In the genomic region with DNA sequence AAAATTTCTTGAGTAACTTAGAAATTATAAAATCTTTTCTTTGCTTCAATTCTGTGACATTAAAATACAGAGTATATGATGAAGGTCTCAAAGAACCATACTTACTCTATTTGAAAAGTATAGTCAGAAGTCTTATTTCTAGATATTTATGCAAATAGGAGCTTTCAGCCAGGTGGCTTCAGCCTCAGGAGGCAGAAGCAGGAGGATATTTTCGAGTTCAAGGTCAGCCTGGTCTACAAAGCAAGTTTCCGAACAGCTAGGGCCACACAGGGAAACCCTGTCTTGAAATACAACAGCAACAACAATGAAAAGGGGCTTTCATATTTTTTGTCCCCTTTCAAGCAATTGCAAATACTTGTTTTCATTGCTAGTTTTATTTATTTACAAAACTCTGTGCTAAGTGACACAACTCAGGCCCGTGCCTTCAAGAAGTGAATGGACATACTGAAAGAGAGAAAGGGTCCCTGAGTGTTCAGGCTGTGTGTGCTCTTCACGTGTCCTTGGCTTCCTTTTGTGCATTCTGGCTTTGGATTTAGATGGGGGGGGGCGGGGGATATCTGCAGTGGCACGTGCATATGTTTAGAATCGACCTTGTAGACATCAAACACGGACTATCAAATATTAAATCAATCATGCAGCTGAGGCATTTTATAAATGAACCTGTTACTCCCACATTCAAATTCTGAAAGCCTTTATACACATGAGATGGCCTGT, we compare ENCODE assay signal across 22 mouse cellular contexts. TPM values are rescaled to one million over a fixed set of nuclear protein-coding genes. Genes with fewer than 3 reads are reported as not detected.
A peak's percentile ranks its signal among the peaks of the same experiment; 100 is the strongest.
DNase-seq lines count a peak whose midpoint lies in the region; ATAC-seq and TF ChIP-seq lines count a peak whose summit lies in the region.
"Had no signal": no experiment of that assay in that cellular context is flagged by ENCODE, and none has a peak within 500 bp of the region (broad histone marks: within the 10 kb centered on the region; RNA-seq: fewer than 3 reads in every experiment).

No protein-coding gene starts in this region.

- no peak for TF ChIP-seq RAD21 in MEL (IDR thresholded peaks at IDR 0.05; ENCODE audit: low read depth, low read length)

- DNase-seq in liver, embryonic 13.5 days = no peak
- DNase-seq in liver = no peak
- DNase-seq in A20 (ENCODE audit: low read depth, low spot score) = peak; percentile 38
- DNase-seq in MEL (ENCODE audit: low read depth, low spot score) = no peak
- no peak for DNase-seq in Muller cell, postnatal 12 days (ENCODE audit: inconsistent ontology term)
- no peak for DNase-seq in urinary bladder, adult 2 months (ENCODE audit: low spot score)
- DNase-seq: adrenal gland, adult 2 months; adrenal gland, postnatal 14 days; cerebellum, adult 11 months; cerebellum, adult 2 months; cerebellum, adult 9-11 months; cerebellum, postnatal 25 days; gastrocnemius, postnatal 25 days; heart, postnatal 36 days had no signal

- H3K36me3 ChIP-seq in liver, embryonic 13.5 days = no peaks in the 10 kb centered on the region
- peaks cover 0 to 5% of the 10 kb centered on the region in 2 experiments; a peak in 1 of 4 replicates for H3K36me3 ChIP-seq in MEL (ENCODE audit: control insufficient read depth in 1 of 2, insufficient read depth in 2 of 2, low read length in 2 of 2)
- H3K36me3 ChIP-seq: embryonic facial prominence, embryonic 10.5 days; embryonic facial prominence, embryonic 13.5 days; forebrain, embryonic 12.5 days; forebrain, embryonic 15.5 days; hindbrain, embryonic 10.5 days; hindbrain, embryonic 13.5 days; intestine, embryonic 15.5 days had no signal

- peaks cover 35% of the 10 kb centered on the region for H3K4me1 ChIP-seq in liver, embryonic 13.5 days (replicated peaks)
- peaks cover 2 to 9% of the 10 kb centered on the region in 2 experiments; a peak in 2 of 4 replicates for H3K4me1 ChIP-seq in MEL (ENCODE audit: control insufficient read depth in 1 of 2, insufficient read depth in 2 of 2, low read length in 2 of 2)

- no peak for TF ChIP-seq POLR2A in MEL (IDR thresholded peaks at IDR 0.05; ENCODE audit: control insufficient read depth in 1 of 2, insufficient read depth in 1 of 2, low read depth in 1 of 2, low read length in 2 of 2, poor library complexity in 1 of 2)

- H3K27me3 ChIP-seq in liver, embryonic 13.5 days = 0 out of 2 replicates have a peak, but pooled peaks cover 3% of the 10 kb centered on the region
- H3K27me3 ChIP-seq in MEL (ENCODE audit: control insufficient read depth in 1 of 2, insufficient read depth in 2 of 2, low read length in 2 of 2) = no peaks in the 10 kb centered on the region
- H3K27me3 ChIP-seq: forebrain, embryonic 15.5 days; intestine, embryonic 15.5 days had no signal

- ATAC-seq in liver, embryonic 13.5 days (ENCODE audit: low read depth) = no peak
- ATAC-seq: forebrain, embryonic 15.5 days; Patski had no signal

- no peaks in the 10 kb centered on the region; the same call in 1 of the 2 replicates for H3K79me2 ChIP-seq in MEL (ENCODE audit: control insufficient read depth, insufficient read depth, low read length, poor library complexity)

- H3K27ac ChIP-seq in liver, embryonic 13.5 days = no peak overlapping the region
- no peak overlapping the region for H3K27ac ChIP-seq in MEL (ENCODE audit: control insufficient read depth, low read depth, low read length)
- H3K27ac ChIP-seq: embryonic facial prominence, embryonic 10.5 days; embryonic facial prominence, embryonic 13.5 days; forebrain, embryonic 12.5 days; hindbrain, embryonic 10.5 days; hindbrain, embryonic 13.5 days; intestine, embryonic 15.5 days had no signal

- peak overlapping the region; percentile 79; the same call in 1 of the 2 replicates for H3K4me2 ChIP-seq in liver, embryonic 13.5 days

- TF ChIP-seq EP300 in MEL (IDR thresholded peaks at IDR 0.05; ENCODE audit: low read depth in 1 of 2, low read length in 2 of 2) = no peak

- H3K9ac ChIP-seq in liver, embryonic 13.5 days = no peak overlapping the region
- H3K9ac ChIP-seq in MEL (ENCODE audit: control insufficient read depth, low read depth, low read length, poor library complexity, severe bottlenecking) = peak overlapping the region; percentile 24; the same call in 1 of the 2 replicates
- H3K9ac ChIP-seq: embryonic facial prominence, embryonic 13.5 days; forebrain, embryonic 12.5 days; forebrain, embryonic 15.5 days; intestine, embryonic 15.5 days had no signal

- TF ChIP-seq CTCF in MEL (IDR thresholded peaks at IDR 0.05 in 2 of 3, conservative IDR thresholded peaks at IDR 0.05 in 1 of 3; ENCODE audit: control insufficient read depth in 1 of 3, insufficient read depth in 1 of 3, low read depth in 2 of 3, low read length in 3 of 3, poor library complexity in 1 of 3, severe bottlenecking in 1 of 3) = no peak

- H3K9me3 ChIP-seq in liver, embryonic 13.5 days (replicated peaks) = no peaks in the 10 kb centered on the region
- H3K9me3 ChIP-seq in MEL (replicated peaks; ENCODE audit: insufficient read depth, low read length) = no peaks in the 10 kb centered on the region
- H3K9me3 ChIP-seq: embryonic facial prominence, embryonic 10.5 days; embryonic facial prominence, embryonic 13.5 days; forebrain, embryonic 12.5 days; forebrain, embryonic 15.5 days; hindbrain, embryonic 10.5 days; hindbrain, embryonic 13.5 days; intestine, embryonic 15.5 days had no signal

- WGBS in liver, embryonic 13.5 days (ENCODE audit: insufficient replicate concordance) = 62% methylated on average over 8 of the region's 8 CpGs

- no peak overlapping the region for H3K4me3 ChIP-seq in liver, embryonic 13.5 days (replicated peaks)
- peak overlapping the region in 1 of 2 experiments; percentile 87; a peak in 1 of 4 replicates for H3K4me3 ChIP-seq in MEL (ENCODE audit: control insufficient read depth in 1 of 2, insufficient read depth in 1 of 2, low read depth in 2 of 2, low read length in 2 of 2)
- H3K4me3 ChIP-seq: forebrain, embryonic 12.5 days had no signal

TF ChIP-seq in MEL, 35 proteins besides CTCF, POLR2A, EP300 and RAD21:
- TF ChIP-seq CHD1 (IDR thresholded peaks at IDR 0.05; ENCODE audit: low read depth, low read length) (no peak), E2F4 (IDR thresholded peaks at IDR 0.05; ENCODE audit: borderline replicate concordance, low read depth, low read length) (no peak), MAX (IDR thresholded peaks at IDR 0.05; ENCODE audit: low read length) (no peak), TAL1 (IDR thresholded peaks at IDR 0.05; ENCODE audit: low read length) (no peak), NELFE (IDR thresholded peaks at IDR 0.05; ENCODE audit: low read depth, low read length) (no peak)
TF ChIP-seq in MEL: peak in this region for 0.

RNA-seq across cellular contexts. Expression of a gene that starts 39.9 kb away (rescaled TPM):
- 69.2 and 87.2 TPM in 2 replicates for polyA plus RNA-seq in liver, embryonic 13.5 days (2015; fragmentation: Nextera tagmentation; extraction: Ambion mirVana)
- total RNA-seq in MEL (2012; rRNA removed) = 88.2 and 103 TPM in 2 replicates
- polyA plus RNA-seq in MEL (2012; ENCODE audit: insufficient read depth in 1 of 2, insufficient read length in 2 of 2, low read depth in 1 of 2, low replicate concordance in 2 of 2, missing spikeins in 1 of 2) = 10 to 100 TPM in 1 of 2 experiments, not detected in 1; 85.7 TPM
- polyA plus RNA-seq in urinary bladder, adult 2 months (2012; rRNA removed) = 35.9 and 43.5 TPM in 2 replicates
